ENCODE assay signal across 8 mouse cellular contexts in genomic region chr9:67633026-67633741, GRCm38 (mm10).
A peak's percentile ranks its signal among the peaks of the same experiment; 100 is the strongest.
DNase-seq lines count a peak whose midpoint lies in the region; ATAC-seq and TF ChIP-seq lines count a peak whose summit lies in the region.

No protein-coding gene starts in this region.

- WGBS in heart, embryonic 15.5 days = under 1% methylated on average over 50 of the region's 50 CpGs
- under 1% methylated on average over 50 of the region's 50 CpGs for WGBS in liver, embryonic 14.5 days (ENCODE audit: insufficient replicate concordance)

- TF ChIP-seq EP300 in liver, embryonic 14.5 days (IDR thresholded peaks at IDR 0.05; ENCODE audit: low read depth) = no peak

- peak overlapping the region; percentile 75 for H3K9ac ChIP-seq in heart, embryonic 15.5 days
- no peak overlapping the region for H3K9ac ChIP-seq in liver, embryonic 14.5 days (replicated peaks)

- TF ChIP-seq POLR2A in embryonic fibroblast, embryonic 13.5 days (IDR thresholded peaks at IDR 0.05; ENCODE audit: low read depth, low read length) = no peak

- H3K4me3 ChIP-seq in embryonic fibroblast, embryonic 13.5 days (ENCODE audit: insufficient read depth, low read length) = peak overlapping the region; percentile 89
- peak overlapping the region; percentile 95 for H3K4me3 ChIP-seq in heart, embryonic 15.5 days
- H3K4me3 ChIP-seq in liver, embryonic 14.5 days (ENCODE audit: insufficient read depth in 1 of 2, low read depth in 2 of 2, low read length in 2 of 2) = peak overlapping the region; percentile 53 to 61

- peaks cover 9% of the 10 kb centered on the region; the same call in 1 of the 2 replicates for H3K27me3 ChIP-seq in heart, embryonic 15.5 days
- H3K27me3 ChIP-seq in liver, embryonic 14.5 days (ENCODE audit: control insufficient read depth, insufficient read depth, low read length) = peaks cover 29% of the 10 kb centered on the region

- H3K27ac ChIP-seq in embryonic fibroblast, embryonic 13.5 days (ENCODE audit: insufficient read depth, low read length) = 0 out of 2 replicates have a peak overlapping the region, but pooled peaks have one; percentile 4
- H3K27ac ChIP-seq in heart, embryonic 15.5 days = peak overlapping the region; percentile 88
- no peak overlapping the region for H3K27ac ChIP-seq in liver, embryonic 14.5 days

- H3K36me3 ChIP-seq in heart, embryonic 15.5 days = no peaks in the 10 kb centered on the region
- H3K36me3 ChIP-seq in liver, embryonic 14.5 days (replicated peaks; ENCODE audit: control insufficient read depth, insufficient read depth, low read depth) = no peaks in the 10 kb centered on the region

- no peak for TF ChIP-seq CTCF in embryonic fibroblast, embryonic 13.5 days (IDR thresholded peaks at IDR 0.05; ENCODE audit: borderline replicate concordance, insufficient read depth, low read length)
- TF ChIP-seq CTCF in liver, embryonic 14.5 days (IDR thresholded peaks at IDR 0.05; ENCODE audit: low read depth) = no peak

- peak overlapping the region; percentile 94 for H3K4me2 ChIP-seq in heart, embryonic 15.5 days
- H3K4me2 ChIP-seq in liver, embryonic 14.5 days (ENCODE audit: low read depth) = peak overlapping the region; percentile 60

- peak; percentile 85 for DNase-seq in A20 (ENCODE audit: low read depth, low spot score)
- DNase-seq in adrenal gland, postnatal 14 days = peak; percentile 56
- DNase-seq in kidney, postnatal 14 days = peak; percentile 58
- no peak for DNase-seq in liver, embryonic 14.5 days (ENCODE audit: low read depth in 3 of 3, low spot score in 3 of 3)
- peak; percentile 39 for DNase-seq in ovary, postnatal 36 days (ENCODE audit: low spot score)
- no peak for DNase-seq in B cell, adult 2 months

- peaks cover 8% of the 10 kb centered on the region for H3K4me1 ChIP-seq in embryonic fibroblast, embryonic 13.5 days (ENCODE audit: control insufficient read depth, insufficient read depth, low read length)
- peaks cover 39% of the 10 kb centered on the region for H3K4me1 ChIP-seq in heart, embryonic 15.5 days (replicated peaks)
- H3K4me1 ChIP-seq in liver, embryonic 14.5 days (replicated peaks; ENCODE audit: control insufficient read depth in 2 of 2, insufficient read depth in 2 of 2, low read length in 1 of 2) = peaks cover 0 to 5% of the 10 kb centered on the region in 2 experiments; a peak in 1 of 4 replicates

- no peaks in the 10 kb centered on the region for H3K9me3 ChIP-seq in heart, embryonic 15.5 days (replicated peaks)
- H3K9me3 ChIP-seq in liver, embryonic 14.5 days (ENCODE audit: control insufficient read depth, low read length) = no peaks in the 10 kb centered on the region

- ATAC-seq in heart, embryonic 15.5 days (replicated peaks; ENCODE audit: insufficient number of reproducible peaks, insufficient read depth, low FRiP score, low read depth) = peak; percentile 47; the same call in 1 of the 2 replicates
- ATAC-seq in liver, embryonic 14.5 days (ENCODE audit: insufficient read depth) = no peak

Comparison
In these comparisons a context has a peak if more than half of its experiments do, and no peak if none do; other contexts are left out.
1. DNase-seq: peak in A20 (single experiment), adrenal gland, postnatal 14 days (single experiment), kidney, postnatal 14 days (single experiment) and ovary, postnatal 36 days (single experiment); none in liver, embryonic 14.5 days (0 of 3) and B cell, adult 2 months (0 of 2).
2. Peak in every context shown above with its lines, with median percentiles within 50 percentile points of each other: H3K4me3 ChIP-seq.